Mouse (Mus musculus) hindbrain, embryonic 14.5 days (tissue): ENCODE data around the gene Dnajc12. TPM values are rescaled to one million over a fixed set of nuclear protein-coding genes. Genes with fewer than 3 reads are reported as not detected.
"Not testable (repeated sequence)": the region's sequence is repeated elsewhere in the genome, so short reads cannot be mapped to it uniquely, and the experiment has no call there.

ENCODE experiments used
- ATAC-seq: fragments of 200-750 bp; cut with Nextera tagmentation; 2 replicates; pipeline ENCODE4 v1.8.0; 2017; ENCODE audit warnings: moderate number of reproducible peaks, mild to moderate bottlenecking, moderate TSS enrichment, moderate library complexity; ENCODE audit not compliant: low FRiP score
- DNase-seq: peaks from one replicate; pipeline ENCODE4 v3.0.0-alpha.2; 2015; ENCODE audit warnings: low spot score
- H3K27ac ChIP-seq: fragments of 300-500 bp; sonication (generic); 2 replicates; pipeline ENCODE4 v1.5.1; 2014; ENCODE audit warnings: mild to moderate bottlenecking, moderate library complexity
- H3K27me3 ChIP-seq: fragments of 300-500 bp; sonication (generic); 2 replicates; pipeline ENCODE4 v1.6.1; 2014; ENCODE audit warnings: mild to moderate bottlenecking, low read length, mixed read lengths; ENCODE audit not compliant: control insufficient read depth, insufficient read depth
- H3K36me3 ChIP-seq: fragments of 300-500 bp; sonication (generic); replicated peaks from 2 replicates; pipeline ENCODE4 v1.6.1; 2014; ENCODE audit not compliant: control insufficient read depth, insufficient read depth
- H3K4me1 ChIP-seq: fragments of 300-500 bp; sonication (generic); replicated peaks from 2 replicates; pipeline ENCODE4 v1.6.1; 2014; ENCODE audit warnings: antibody characterized with exemption, low read length, mixed read lengths; ENCODE audit not compliant: control insufficient read depth, insufficient read depth
- H3K4me2 ChIP-seq: fragments of 300-500 bp; sonication (generic); replicated peaks from 2 replicates; pipeline ENCODE4 v1.6.1; 2014; ENCODE audit warnings: mild to moderate bottlenecking, moderate library complexity
- H3K4me3 ChIP-seq: fragments of 300-500 bp; sonication (generic); replicated peaks from 2 replicates; pipeline ENCODE4 v1.5.1; 2014; ENCODE audit warnings: mild to moderate bottlenecking, low read length
- H3K9ac ChIP-seq: fragments of 300-500 bp; sonication (generic); 2 replicates; pipeline ENCODE4 v1.6.1; 2014
- H3K9me3 ChIP-seq: fragments of 300-500 bp; sonication (generic); 2 replicates; pipeline ENCODE4 v1.6.1; 2016; ENCODE audit warnings: low read length; ENCODE audit not compliant: control insufficient read depth
- WGBS: fragments of 180-500 bp; shearing (Covaris S2); extraction: QIAGEN DNeasy Blood & Tissue Kit; methylation state at CpG from one replicate; pipeline ENCODE4 v1.1.7; 2014; 5-methylcytosine and 5-hydroxymethylcytosine counted together
- polyA plus RNA-seq: library from polyadenylated mRNA; unstranded; fragments of >200 nt; fragmentation: Nextera tagmentation; extraction: Ambion mirVana; gene quantifications from 2 replicates; pipeline ENCODE4 v1.2.1, GENCODE M21; 2014

Dnajc12 gene
- polyA plus RNA-seq, 1 experiment from 2014 or later = 23.4 TPM

- Histone ChIP-seq H3K9me3 (no peaks in the 10 kb centered on the region), H3K27ac (no peak overlapping the region), H3K9ac (no peak overlapping the region), H3K27me3 (peaks cover 9% of the 10 kb centered on the region), H3K4me2 (no peak overlapping the region), H3K4me3 (no peak overlapping the region), H3K4me1 (peaks cover 8% of the 10 kb centered on the region), H3K36me3 (no peaks in the 10 kb centered on the region)
- WGBS = 77% methylated on average over 6 of the region's 6 CpGs
- no peak for DNase-seq
- no peak for ATAC-seq
Measured at GRCm38 (mm10) chr10:63378948-63379680, 3.1 kb upstream of the Dnajc12 start.

- WGBS = 5% methylated on average over 24 of the region's 24 CpGs
- Histone ChIP-seq H3K9me3 (no peaks in the 10 kb centered on the region), H3K36me3 (no peaks in the 10 kb centered on the region), H3K4me3 (peak within 1 kb of the TSS; percentile 51), H3K4me2 (peak within 1 kb of the TSS; percentile 81), H3K9ac (peak within 1 kb of the TSS; percentile 72), H3K27ac (peak within 1 kb of the TSS; percentile 48; the same call in 1 of the 2 replicates), H3K4me1 (peaks cover 8% of the 10 kb centered on the region), H3K27me3 (peaks cover 9% of the 10 kb centered on the region)
- no peak for DNase-seq
- ATAC-seq = no peak
Measured at GRCm38 (mm10) chr10:63381498-63382280, 554 bp upstream of the Dnajc12 start, which contains the start of gene Sirt1. Gene Sirt1 (minus strand): TSS chr10:63381704.

GRCm38 (mm10) chr10:63385897-63386296, 3.7 kb downstream of the Dnajc12 start:
- not testable (repeated sequence) for H3K9me3 ChIP-seq, H3K9ac ChIP-seq, H3K4me1 ChIP-seq, H3K36me3 ChIP-seq, ATAC-seq, DNase-seq, H3K27me3 ChIP-seq
- H3K4me3 ChIP-seq = peak overlapping the region; percentile 49
- H3K4me2 ChIP-seq = peak overlapping the region; percentile 73
- H3K27ac ChIP-seq = 0 out of 2 replicates have a peak overlapping the region, but pooled peaks have one; percentile 39
- WGBS = 34% methylated on average over 5 of the region's 5 CpGs

GRCm38 (mm10) chr10:63386444-63386843, 4.2 kb downstream of the Dnajc12 start:
- peak; percentile 80 for ATAC-seq
- Histone ChIP-seq H3K36me3 (no peaks in the 10 kb centered on the region), H3K9me3 (no peaks in the 10 kb centered on the region), H3K27ac (peak overlapping the region; percentile 39; the same call in 1 of the 2 replicates), H3K9ac (peak overlapping the region; percentile 56), H3K4me3 (peak overlapping the region; percentile 49), H3K27me3 (no peaks in the 10 kb centered on the region; the same call in 1 of the 2 replicates), H3K4me2 (peak overlapping the region; percentile 73), H3K4me1 (peaks cover 6% of the 10 kb centered on the region)
- peak; percentile 88 for DNase-seq
- WGBS = 0% methylated on average over 19 of the region's 19 CpGs

GRCm38 (mm10) chr10:63386991-63387390, 4.7 kb downstream of the Dnajc12 start:
- peak overlapping the region; percentile 49 for H3K4me3 ChIP-seq
- 4% methylated on average over 10 of the region's 10 CpGs for WGBS
- DNase-seq = peak; percentile 32
- peak overlapping the region; percentile 73 for H3K4me2 ChIP-seq
- H3K36me3 ChIP-seq = no peaks in the 10 kb centered on the region
- H3K9me3 ChIP-seq = no peaks in the 10 kb centered on the region
- H3K9ac ChIP-seq = peak overlapping the region; percentile 56
- no peaks in the 10 kb centered on the region for H3K27me3 ChIP-seq
- no peak overlapping the region for H3K27ac ChIP-seq
- H3K4me1 ChIP-seq = 0 out of 2 replicates have a peak, but pooled peaks cover under 1% of the 10 kb centered on the region
- ATAC-seq = no peak

- Histone ChIP-seq H3K4me3 (no peak overlapping the region), H3K27me3 (no peaks in the 10 kb centered on the region), H3K4me2 (no peak overlapping the region), H3K27ac (no peak overlapping the region), H3K9me3 (no peaks in the 10 kb centered on the region), H3K9ac (no peak overlapping the region), H3K36me3 (no peaks in the 10 kb centered on the region), H3K4me1 (no peaks in the 10 kb centered on the region)
- WGBS = 40% methylated on average over 4 of the region's 4 CpGs
- no peak for DNase-seq
- ATAC-seq = no peak
Measured at GRCm38 (mm10) chr10:63388948-63389347, 6.7 kb downstream of the Dnajc12 start.

- WGBS = 94% methylated on average over 10 of the region's 10 CpGs
- no peak for DNase-seq
- ATAC-seq = no peak
Measured at GRCm38 (mm10) chr10:63396963-63397362, 14.7 kb downstream of the Dnajc12 start.

GRCm38 (mm10) chr10:63402731-63403504, 20.7 kb downstream of the Dnajc12 start:
- ATAC-seq (no peak), DNase-seq (no peak)
- H3K4me3 ChIP-seq = no peak overlapping the region
- H3K4me2 ChIP-seq = no peak overlapping the region
- no peaks in the 10 kb centered on the region for H3K4me1 ChIP-seq
- WGBS = 87% methylated on average over 5 of the region's 5 CpGs
- no peaks in the 10 kb centered on the region for H3K27me3 ChIP-seq
- no peak overlapping the region for H3K27ac ChIP-seq
- H3K36me3 ChIP-seq = no peaks in the 10 kb centered on the region
- no peak overlapping the region for H3K9ac ChIP-seq
- no peaks in the 10 kb centered on the region for H3K9me3 ChIP-seq

More at GRCm38 (mm10) chr10:63396963-63397362, 14.7 kb downstream of the Dnajc12 start:
- H3K36me3 ChIP-seq = no peaks in the 10 kb centered on the region
- H3K4me3 ChIP-seq = no peak overlapping the region
- H3K27me3 ChIP-seq = no peaks in the 10 kb centered on the region
- no peak overlapping the region for H3K4me2 ChIP-seq
- H3K9me3 ChIP-seq = no peaks in the 10 kb centered on the region
- H3K4me1 ChIP-seq = no peaks in the 10 kb centered on the region
- no peak overlapping the region for H3K27ac ChIP-seq
- no peak overlapping the region for H3K9ac ChIP-seq

- H3K27me3 ChIP-seq = no peaks in the 10 kb centered on the region
- no peaks in the 10 kb centered on the region for H3K9me3 ChIP-seq
- H3K4me1 ChIP-seq = no peaks in the 10 kb centered on the region
- no peak overlapping the region for H3K4me2 ChIP-seq
- no peaks in the 10 kb centered on the region for H3K36me3 ChIP-seq
- no peak overlapping the region for H3K9ac ChIP-seq
- ATAC-seq (no peak), DNase-seq (no peak)
- no peak overlapping the region for H3K4me3 ChIP-seq
- WGBS = 79% methylated on average over 2 of the region's 2 CpGs
- no peak overlapping the region for H3K27ac ChIP-seq
Measured at GRCm38 (mm10) chr10:63403636-63404035, 21.4 kb downstream of the Dnajc12 start.
